Mouse (Mus musculus) kidney, embryonic 16.5 days (tissue): Measurements from ENCODE around the gene Uba5. TPM values are rescaled to one million over a fixed set of nuclear protein-coding genes. Genes with fewer than 3 reads are reported as not detected.

Experiments used
- ATAC-seq: fragments of 200-750 bp; cut with Nextera tagmentation; 2 replicates; pipeline ENCODE4 v1.8.0; 2017; ENCODE audit warnings: moderate TSS enrichment; ENCODE audit not compliant: low FRiP score, low TSS enrichment
- H3K27ac ChIP-seq: fragments of 300-500 bp; sonication (generic); 2 replicates; pipeline ENCODE4 v1.5.1; 2014; ENCODE audit warnings: low read length
- H3K27me3 ChIP-seq: fragments of 300-500 bp; sonication (generic); 2 replicates; pipeline ENCODE4 v1.6.1; 2014; ENCODE audit warnings: low read length, control low read depth, mixed read lengths; ENCODE audit not compliant: insufficient read depth
- H3K36me3 ChIP-seq: fragments of 300-500 bp; sonication (generic); 2 replicates; pipeline ENCODE4 v1.6.1; 2014; ENCODE audit warnings: low read length, control low read depth, mixed read lengths; ENCODE audit not compliant: insufficient read depth
- H3K4me1 ChIP-seq: fragments of 300-500 bp; sonication (generic); 2 replicates; pipeline ENCODE4 v1.6.1; 2014; ENCODE audit warnings: low read length, control low read depth, mixed read lengths; ENCODE audit not compliant: insufficient read depth
- H3K4me2 ChIP-seq: fragments of 300-500 bp; sonication (generic); replicated peaks from 2 replicates; pipeline ENCODE4 v1.6.1; 2014; ENCODE audit warnings: low read depth, low read length
- H3K4me3 ChIP-seq: fragments of 300-500 bp; sonication (generic); 2 replicates; pipeline ENCODE4 v1.5.1; 2014; ENCODE audit warnings: mild to moderate bottlenecking, low read length
- H3K9ac ChIP-seq: fragments of 300-500 bp; sonication (generic); replicated peaks from 2 replicates; pipeline ENCODE4 v1.6.1; 2014; ENCODE audit warnings: low read length
- H3K9me3 ChIP-seq: fragments of 300-500 bp; sonication (generic); 2 replicates; pipeline ENCODE4 v1.6.1; 2016; ENCODE audit warnings: low read length, control low read depth
- WGBS: fragments of 180-500 bp; shearing (Covaris S2); extraction: QIAGEN DNeasy Blood & Tissue Kit; methylation state at CpG from one replicate; pipeline ENCODE4 v1.1.7; 2014; 5-methylcytosine and 5-hydroxymethylcytosine counted together
- polyA plus RNA-seq: library from polyadenylated mRNA; unstranded; fragments of >200 nt; fragmentation: Nextera tagmentation; extraction: Ambion mirVana; gene quantifications from 2 replicates; pipeline ENCODE4 v1.2.1, GENCODE M21; 2015

Gene Uba5
- polyA plus RNA-seq, 1 experiment from 2014 or later = 48.9 TPM

GRCm38 (mm10) chr9:104070241-104070640, 7.3 kb upstream of the Uba5 start:
- 76% methylated on average over 4 of the region's 4 CpGs for WGBS
- ATAC-seq = no peak

DNA sequence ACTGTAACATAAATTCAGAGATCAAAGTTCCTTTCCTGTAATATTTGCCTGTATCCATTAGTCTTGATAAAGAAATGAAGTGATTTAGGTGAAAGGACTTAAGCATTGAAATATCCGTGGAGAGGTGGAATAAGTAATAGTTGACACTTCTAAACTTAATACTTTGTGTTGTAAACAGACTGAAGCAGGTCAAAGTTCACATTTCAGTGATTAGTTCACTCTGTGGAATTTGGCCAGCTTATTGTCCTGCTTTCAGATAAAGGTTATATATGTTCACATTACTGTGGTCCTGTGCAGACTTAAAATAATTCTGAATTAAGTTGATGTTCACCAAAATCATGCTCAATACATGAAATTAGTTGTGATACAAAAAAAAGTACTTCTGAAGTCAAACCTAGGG, 1.6 kb upstream of the Uba5 start:
- Histone ChIP-seq H3K9me3 (no peaks in the 10 kb centered on the region), H3K9ac (no peak overlapping the region), H3K4me2 (no peak overlapping the region), H3K27me3 (no peaks in the 10 kb centered on the region), H3K4me1 (peaks cover 16% of the 10 kb centered on the region), H3K27ac (no peak overlapping the region), H3K36me3 (peaks cover 9% of the 10 kb centered on the region; the same call in 1 of the 2 replicates), H3K4me3 (no peak overlapping the region)
- 27% methylated on average over 1 of the region's 1 CpGs for WGBS
- ATAC-seq = no peak

More at GRCm38 (mm10) chr9:104070241-104070640, 7.3 kb upstream of the Uba5 start:
- H3K27ac ChIP-seq = no peak overlapping the region
- no peaks in the 10 kb centered on the region for H3K4me1 ChIP-seq
- H3K9me3 ChIP-seq = no peaks in the 10 kb centered on the region
- no peaks in the 10 kb centered on the region for H3K27me3 ChIP-seq
- 0 out of 2 replicates have a peak, but pooled peaks cover 2% of the 10 kb centered on the region for H3K36me3 ChIP-seq
- no peak overlapping the region for H3K9ac ChIP-seq
- H3K4me2 ChIP-seq = no peak overlapping the region
- H3K4me3 ChIP-seq = no peak overlapping the region

DNA sequence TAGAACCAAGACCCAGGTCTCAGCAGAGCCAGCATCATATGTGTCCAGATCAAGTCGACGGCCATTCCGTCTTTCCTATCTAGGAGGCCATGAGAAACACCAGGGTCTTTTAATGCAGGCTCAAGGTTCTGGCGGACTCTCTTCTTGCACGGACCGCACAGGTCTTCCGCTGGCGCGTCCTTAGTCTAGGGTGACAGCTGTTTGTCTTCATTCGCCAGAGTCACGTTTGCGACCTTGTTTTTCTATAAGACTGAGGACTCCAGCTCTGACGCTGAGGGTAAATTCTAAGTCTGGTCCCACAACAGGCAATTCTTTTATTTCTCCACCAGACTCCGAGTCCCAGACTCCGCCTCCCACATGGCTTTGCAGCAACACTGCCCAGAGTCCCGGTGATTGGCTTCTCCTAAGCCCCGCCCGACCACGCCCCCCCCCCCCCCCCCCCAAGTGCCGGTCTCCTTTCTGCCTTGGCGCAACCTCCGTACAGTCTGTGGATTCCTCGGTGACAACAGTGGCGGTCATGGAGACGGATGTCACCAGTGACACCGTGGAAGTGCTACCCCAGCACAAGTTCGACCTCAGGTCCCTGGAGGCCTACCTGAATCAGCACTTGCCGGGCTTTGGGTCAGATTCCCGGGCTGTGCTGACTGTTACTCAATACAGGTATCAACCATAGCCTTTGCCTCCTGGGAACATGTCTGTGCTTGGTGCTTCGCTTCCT, 469 bp upstream of the Uba5 start, which contains the start of gene Acad11:
Acad11 (plus strand) TSS at position 134 of the 718 bp plus-strand sequence.
- H3K27me3 ChIP-seq = no peaks in the 10 kb centered on the region
- H3K9ac ChIP-seq = peak within 1 kb of the TSS; percentile 86
- peak; percentile 98 for ATAC-seq
- peaks cover 13% of the 10 kb centered on the region; the same call in 1 of the 2 replicates for H3K36me3 ChIP-seq
- no peaks in the 10 kb centered on the region for H3K9me3 ChIP-seq
- peak within 1 kb of the TSS; percentile 69 for H3K4me3 ChIP-seq
- H3K4me1 ChIP-seq = peaks cover 16% of the 10 kb centered on the region
- H3K4me2 ChIP-seq = peak within 1 kb of the TSS; percentile 97
- H3K27ac ChIP-seq = peak within 1 kb of the TSS; percentile 77
- WGBS = under 1% methylated on average over 26 of the region's 30 CpGs

DNA sequence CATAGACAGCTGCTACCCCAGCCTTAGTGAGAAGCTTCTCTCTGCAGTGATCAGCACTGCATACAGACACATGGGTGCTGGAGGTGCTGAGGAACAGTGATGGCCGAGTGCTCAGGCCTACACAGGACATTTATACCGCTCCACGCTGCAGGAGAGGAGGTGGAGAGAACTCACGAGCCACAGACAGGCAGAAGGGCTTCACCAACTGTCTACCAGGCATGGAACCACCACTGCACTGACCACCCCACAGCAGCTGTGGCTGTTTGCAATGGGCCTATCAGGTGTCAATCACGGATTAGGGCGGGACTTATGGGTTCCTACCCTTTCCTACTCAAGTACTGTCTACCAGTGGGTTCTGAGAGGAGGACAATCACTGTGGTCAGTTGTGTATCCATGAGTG, 11.9 kb downstream of the Uba5 start:
- WGBS = 93% methylated on average over 6 of the region's 6 CpGs
- H3K36me3 ChIP-seq = peaks cover 70% of the 10 kb centered on the region
- H3K27ac ChIP-seq = no peak overlapping the region
- ATAC-seq = no peak
- H3K9ac ChIP-seq = no peak overlapping the region
- no peaks in the 10 kb centered on the region for H3K4me1 ChIP-seq
- H3K4me2 ChIP-seq = no peak overlapping the region
- H3K9me3 ChIP-seq = no peaks in the 10 kb centered on the region
- no peaks in the 10 kb centered on the region for H3K27me3 ChIP-seq
- H3K4me3 ChIP-seq = no peak overlapping the region

DNA sequence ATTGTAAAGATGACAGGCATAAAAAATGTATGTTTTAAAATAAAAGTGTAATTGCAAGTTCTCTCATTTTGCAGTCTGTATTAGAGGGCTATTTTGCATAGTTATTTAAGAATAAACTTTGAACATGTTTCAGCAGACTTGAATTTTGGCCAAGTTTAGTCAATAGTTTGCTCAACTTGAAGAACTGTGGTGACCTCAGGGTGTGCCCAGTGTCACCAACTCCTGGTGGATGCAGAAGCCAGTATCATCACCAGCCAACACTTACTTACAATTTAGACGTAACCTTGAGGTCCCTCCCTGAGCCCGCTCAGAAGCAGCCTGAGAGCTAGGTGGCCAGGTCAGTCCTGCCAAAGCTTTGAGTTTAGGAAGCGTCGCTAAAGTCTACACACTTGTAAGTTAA, 19.3 kb downstream of the Uba5 start:
- WGBS = 86% methylated on average over 4 of the region's 4 CpGs
- Histone ChIP-seq H3K27ac (no peak overlapping the region), H3K27me3 (no peaks in the 10 kb centered on the region), H3K4me2 (no peak overlapping the region), H3K9ac (no peak overlapping the region), H3K4me1 (no peaks in the 10 kb centered on the region), H3K9me3 (no peaks in the 10 kb centered on the region), H3K36me3 (peaks cover 19% of the 10 kb centered on the region), H3K4me3 (no peak overlapping the region)
- no peak for ATAC-seq

- no peaks in the 10 kb centered on the region for H3K4me1 ChIP-seq
- WGBS = 65% methylated on average over 2 of the region's 2 CpGs
These were observed 22.6 kb downstream of the Uba5 start, which contains the start of gene Gm28305 for GRCm38 (mm10) chr9:104040362-104040761. Gene Gm28305, plus strand, starts transcription at chr9:104040662.

DNA sequence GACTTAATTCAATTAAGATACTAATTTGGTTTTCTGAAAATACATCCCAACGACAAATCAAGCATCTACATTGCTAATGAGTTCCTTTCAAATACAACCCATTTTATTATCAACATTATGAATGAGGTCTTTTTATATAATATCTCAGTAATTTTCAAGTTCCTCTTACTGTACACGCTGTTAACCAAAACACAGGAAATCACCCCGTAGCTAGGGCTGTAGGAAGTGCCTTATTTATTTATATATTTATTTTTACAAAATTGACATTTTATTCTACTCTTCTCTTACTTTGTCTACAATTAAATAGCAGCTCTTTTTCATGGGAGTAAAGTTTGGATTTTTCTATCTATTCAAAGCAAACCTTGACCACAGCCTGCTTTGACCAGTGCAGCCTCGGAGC, 23.2 kb downstream of the Uba5 start:
- Histone ChIP-seq H3K4me3 (no peak overlapping the region), H3K27ac (no peak overlapping the region), H3K9me3 (no peaks in the 10 kb centered on the region), H3K4me2 (no peak overlapping the region), H3K4me1 (no peaks in the 10 kb centered on the region), H3K9ac (no peak overlapping the region), H3K27me3 (no peaks in the 10 kb centered on the region), H3K36me3 (peaks cover 23% of the 10 kb centered on the region)
- no peak for ATAC-seq
- 78% methylated on average over 4 of the region's 4 CpGs for WGBS

More at GRCm38 (mm10) chr9:104040362-104040761, 22.6 kb downstream of the Uba5 start, which contains the start of gene Gm28305:
- no peak within 1 kb of the TSS for H3K4me2 ChIP-seq
- H3K27ac ChIP-seq = no peak within 1 kb of the TSS
- no peaks in the 10 kb centered on the region for H3K27me3 ChIP-seq
- ATAC-seq = no peak
- H3K36me3 ChIP-seq = peaks cover 23% of the 10 kb centered on the region
- H3K4me3 ChIP-seq = no peak within 1 kb of the TSS
- H3K9ac ChIP-seq = no peak within 1 kb of the TSS
- no peaks in the 10 kb centered on the region for H3K9me3 ChIP-seq

DNA sequence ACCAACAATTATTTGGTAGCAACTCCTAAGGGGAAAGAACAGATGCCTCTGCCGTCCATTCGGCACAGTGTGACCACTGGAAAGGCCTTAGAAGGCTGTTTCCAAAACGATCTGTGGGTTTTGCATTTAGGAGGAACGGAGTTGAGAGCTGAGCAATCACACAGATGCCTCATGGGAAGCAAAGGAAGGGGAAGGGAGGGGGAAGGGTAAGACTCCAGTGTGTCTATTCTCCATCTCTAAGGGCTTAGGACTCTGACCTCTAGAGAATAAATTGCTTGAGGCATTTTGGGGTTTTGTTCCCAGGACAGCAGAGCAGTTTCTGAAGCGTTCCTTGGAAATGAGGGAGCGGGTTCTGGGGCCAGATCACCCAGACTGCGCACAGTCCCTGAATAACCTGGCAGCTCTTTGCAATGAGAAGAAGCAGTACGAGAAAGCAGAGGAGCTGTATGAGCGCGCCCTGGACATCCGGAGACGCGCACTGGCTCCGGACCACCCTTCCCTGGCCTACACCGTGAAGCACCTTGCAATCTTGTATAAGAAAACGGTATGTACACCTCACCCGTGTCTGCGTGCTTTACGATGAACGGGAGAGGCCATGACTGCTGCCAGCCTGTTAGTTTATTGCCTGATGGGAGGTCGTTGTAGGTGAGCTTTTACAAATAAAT, 23.8 kb downstream of the Uba5 start:
- Histone ChIP-seq H3K4me3 (no peak overlapping the region), H3K36me3 (peaks cover 23% of the 10 kb centered on the region), H3K4me2 (no peak overlapping the region), H3K9me3 (no peaks in the 10 kb centered on the region), H3K27me3 (no peaks in the 10 kb centered on the region), H3K27ac (no peak overlapping the region), H3K9ac (no peak overlapping the region), H3K4me1 (no peaks in the 10 kb centered on the region)
- 90% methylated on average over 21 of the region's 21 CpGs for WGBS
- no peak for ATAC-seq

DNA sequence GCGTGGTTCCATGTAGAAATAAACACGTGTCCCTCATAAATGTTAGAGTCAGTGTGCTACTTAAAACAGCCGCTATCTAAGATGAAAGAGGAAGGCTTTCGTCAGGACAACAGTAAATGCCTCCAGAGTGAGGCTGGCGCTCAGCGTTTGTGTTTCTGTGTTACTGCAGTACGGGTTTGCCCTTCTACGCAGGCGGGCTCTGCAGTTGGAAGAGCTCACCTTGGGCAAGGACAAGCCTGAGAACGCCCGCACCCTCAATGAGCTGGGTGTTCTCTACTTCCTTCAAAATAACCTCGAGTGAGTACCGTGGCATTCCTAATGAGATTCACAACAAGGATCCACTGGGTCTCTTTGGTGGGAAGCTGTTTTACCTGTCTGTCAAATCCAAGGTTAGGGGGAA, 24.7 kb downstream of the Uba5 start:
- ATAC-seq = no peak
- H3K9me3 ChIP-seq = no peaks in the 10 kb centered on the region
- no peak overlapping the region for H3K9ac ChIP-seq
- no peaks in the 10 kb centered on the region for H3K4me1 ChIP-seq
- no peaks in the 10 kb centered on the region for H3K27me3 ChIP-seq
- H3K4me2 ChIP-seq = no peak overlapping the region
- peaks cover 23% of the 10 kb centered on the region for H3K36me3 ChIP-seq
- 89% methylated on average over 13 of the region's 13 CpGs for WGBS
- no peak overlapping the region for H3K27ac ChIP-seq
- H3K4me3 ChIP-seq = no peak overlapping the region
